Mouse (Mus musculus) megakaryocyte-erythroid progenitor cell, adult 5-6 weeks (primary cell): ENCODE measurements around the gene Lamc2. TPM values are rescaled to one million over a fixed set of nuclear protein-coding genes. Genes with fewer than 3 reads are reported as not detected.
A peak's percentile ranks its signal among the peaks of the same experiment; 100 is the strongest.
"Not testable (repeated sequence)": the region's sequence is repeated elsewhere in the genome, so short reads cannot be mapped to it uniquely, and the experiment has no call there.

Experiments
- ATAC-seq: replicated peaks from 2 replicates; pipeline ENCODE4 v1.8.0; 2016; ENCODE audit warnings: mild to moderate bottlenecking, inconsistent platforms; ENCODE audit not compliant: severe bottlenecking, poor library complexity, low FRiP score, low TSS enrichment
- total RNA-seq, 2 experiments: library from RNA; stranded (forward) in 1 of 2; stranded (reverse) in 1 of 2; fragments of 200-1000, 215-1000 nt in 1 of 2; fragments of >200 nt in 1 of 2; fragmentation: Nextera tagmentation in 1 of 2; gene quantifications; 2 replicates each; pipeline ENCODE4 v1.2.3; 2014 to 2017

Lamc2 gene
- total RNA-seq, 2 experiments from 2014 or later, result not detected

DNA sequence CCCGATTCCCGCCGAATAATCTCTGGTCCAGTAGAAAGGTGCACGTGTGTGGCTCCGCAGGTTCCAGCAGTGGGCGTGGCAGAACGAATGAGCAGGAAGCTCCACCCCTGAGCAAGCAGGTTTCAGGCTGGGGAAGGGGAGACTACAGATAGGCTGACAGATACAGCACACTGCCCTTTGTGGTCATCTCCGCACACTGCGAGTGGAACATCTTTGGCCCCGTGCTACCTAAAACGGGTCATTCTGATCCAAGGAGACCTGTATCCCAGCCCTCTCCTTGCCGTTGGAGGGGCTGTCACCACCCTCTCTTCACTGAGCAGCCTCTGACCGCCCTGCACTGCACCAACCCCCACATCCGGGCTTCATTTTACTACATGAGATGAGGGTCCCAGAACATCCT lies 103.0 kb downstream of the Lamc2 start:
- ATAC-seq, result not testable (repeated sequence)

DNA sequence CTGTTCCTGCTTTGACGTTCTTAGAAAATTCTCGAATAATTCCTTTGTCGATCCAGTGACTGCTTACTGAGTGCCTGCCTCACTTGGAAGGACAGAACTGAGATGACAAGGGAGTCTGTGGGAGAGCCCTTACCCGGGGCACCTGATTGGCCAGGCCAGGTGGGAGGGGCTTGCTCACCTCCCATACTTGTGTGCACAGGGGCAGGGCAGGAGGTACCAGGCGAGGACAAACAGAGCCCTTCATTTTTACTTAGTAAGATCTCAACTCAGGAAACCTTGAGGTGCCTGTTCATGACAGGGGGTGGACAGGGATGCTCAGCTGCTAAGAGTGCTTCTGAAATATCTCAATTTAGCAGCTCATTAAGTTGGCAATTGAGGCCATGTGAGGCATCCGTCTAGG lies 110.3 kb downstream of the Lamc2 start:
- 0 out of 2 replicates have a peak, but pooled peaks have one; percentile 46 for ATAC-seq

DNA sequence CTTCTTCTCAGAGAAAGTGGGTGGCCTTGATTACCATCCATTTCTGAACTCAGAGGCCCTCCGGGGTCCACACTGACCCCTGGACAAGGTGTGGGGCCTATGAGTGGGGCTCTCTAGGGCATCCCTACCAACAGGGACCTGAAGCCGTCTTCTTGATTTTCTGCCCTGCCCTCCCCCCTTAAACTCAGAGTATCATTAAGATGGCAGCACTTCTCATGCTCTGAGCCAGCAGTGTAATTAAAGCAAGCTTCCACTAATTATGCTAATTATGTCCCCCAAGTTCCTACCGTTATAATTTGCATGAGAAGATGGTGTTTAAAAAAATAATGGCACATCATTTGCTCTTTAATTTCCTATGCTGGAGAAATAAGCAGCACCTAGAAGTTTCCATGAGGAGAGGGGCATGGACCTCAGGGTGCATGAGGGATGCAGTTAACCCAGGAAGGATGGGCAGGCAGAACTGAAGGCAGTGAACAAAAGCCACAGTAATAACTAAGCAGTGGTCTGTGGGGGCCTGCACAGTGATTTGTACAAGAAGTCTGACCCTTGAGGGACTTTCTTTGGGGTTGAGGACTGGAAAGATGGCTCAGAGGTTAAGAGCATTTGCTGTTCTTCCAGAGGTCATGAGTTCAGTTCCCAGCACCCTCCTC lies 111.0 kb downstream of the Lamc2 start:
- ATAC-seq, result no peak

DNA sequence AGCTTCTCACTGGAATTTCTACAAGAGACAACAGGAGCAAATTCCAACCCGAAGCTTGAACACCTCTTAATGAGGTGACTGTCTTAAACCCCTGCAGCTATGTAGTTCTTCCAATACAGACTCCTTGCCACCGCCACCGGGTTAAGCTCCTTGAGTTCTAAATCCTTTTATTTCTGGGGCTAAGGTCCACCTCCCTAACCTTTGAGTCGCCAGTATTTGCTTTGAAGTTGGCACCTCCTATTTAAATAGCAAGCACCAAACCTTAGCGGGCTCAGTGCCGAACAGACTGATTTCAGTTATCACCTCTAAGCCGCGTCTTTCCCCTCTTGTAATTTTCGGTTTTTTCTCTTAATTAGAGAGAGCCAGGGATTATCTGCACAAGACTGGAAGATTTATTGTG lies 112.8 kb downstream of the Lamc2 start:
- no peak for ATAC-seq

Other genes with a start within 250 kb of the Lamc2 start
- gene Nmnat2, start 231.5 kb downstream of the Lamc2 start, total RNA-seq (2014; fragmentation: Nextera tagmentation), result 0.24 and 1.1 TPM in 2 replicates
- 0.65 and 1.5 TPM in 2 replicates for gene Nmnat2, start 231.5 kb downstream of the Lamc2 start, total RNA-seq (2017)
- 2.7 and 3.0 TPM in 2 replicates for gene Lamc1, start 146.3 kb upstream of the Lamc2 start, total RNA-seq (2014; fragmentation: Nextera tagmentation)
- 0.91 and 1.3 TPM in 2 replicates for gene Lamc1, start 146.3 kb upstream of the Lamc2 start, total RNA-seq (2017)
- 1.3 and 1.6 TPM in 2 replicates for gene Shcbp1l, start 238.7 kb upstream of the Lamc2 start, total RNA-seq (2014; fragmentation: Nextera tagmentation)
- gene Shcbp1l, start 238.7 kb upstream of the Lamc2 start, total RNA-seq (2017), result 0.34 and 0.70 TPM in 2 replicates